Mouse (Mus musculus) liver, postnatal 0 days (tissue): ENCODE results near the gene B3galt1.

ENCODE experiments used
- CTCF ChIP-seq: sonication (generic); IDR thresholded peaks from 2 replicates; pipeline ENCODE4 v1.5.1; 2016; ENCODE audit warnings: antibody characterized with exemption, low read depth
- EP300 ChIP-seq: IDR thresholded peaks from 2 replicates; pipeline ENCODE4 v1.6.1; 2016; ENCODE audit warnings: antibody characterized with exemption, low read depth, mild to moderate bottlenecking

DNA sequence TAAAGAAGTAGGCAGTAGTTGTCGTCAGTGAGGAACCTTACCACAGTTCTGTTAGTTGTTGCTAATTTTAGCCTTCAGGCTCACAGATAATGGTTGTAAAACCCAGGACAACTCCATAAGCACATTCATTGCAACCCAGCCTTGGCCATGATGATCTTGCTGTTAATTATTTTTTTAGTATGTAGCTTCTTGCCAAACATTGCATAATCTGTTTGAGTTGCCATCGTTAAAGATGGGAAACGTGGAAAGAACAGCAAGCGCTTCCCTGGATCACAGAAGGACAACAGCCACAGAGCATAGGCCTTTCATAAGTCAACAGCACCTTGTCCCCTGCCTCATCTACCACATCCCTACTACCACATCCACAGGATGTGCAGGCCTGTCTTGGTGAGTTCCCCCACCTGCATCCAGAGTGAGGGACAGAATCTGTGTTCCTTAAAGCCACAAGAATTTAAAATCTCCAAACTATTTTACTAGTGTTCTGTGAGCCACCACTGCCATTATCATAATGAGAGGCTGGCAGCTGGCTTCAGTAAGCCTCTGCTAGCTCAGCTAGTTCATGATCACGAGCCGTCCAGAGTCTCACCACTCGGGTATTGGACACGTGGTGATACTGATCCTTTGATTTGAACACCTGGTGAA, 337.1 kb downstream of the B3galt1 start:
- no peak for TF ChIP-seq EP300
- TF ChIP-seq CTCF, result no peak
